Mouse (Mus musculus) liver, embryonic 16.5 days (tissue): ENCODE results near the gene Fgd6. TPM values are rescaled to one million over a fixed set of nuclear protein-coding genes. Genes with fewer than 3 reads are reported as not detected.
A peak's percentile ranks its signal among the peaks of the same experiment; 100 is the strongest.

Source experiments
- ATAC-seq: fragments of 200-750 bp; cut with Nextera tagmentation; 2 replicates; pipeline ENCODE4 v1.8.0; 2017; ENCODE audit warnings: low read depth, mild to moderate bottlenecking, moderate number of reproducible peaks, moderate library complexity
- H3K27ac ChIP-seq: fragments of 300-500 bp; sonication (generic); 2 replicates; pipeline ENCODE4 v1.5.1; 2014; ENCODE audit warnings: mild to moderate bottlenecking, low read length
- H3K27me3 ChIP-seq: fragments of 300-500 bp; sonication (generic); 2 replicates; pipeline ENCODE4 v1.6.1; 2014; ENCODE audit warnings: low read depth, low read length, mixed read lengths; ENCODE audit not compliant: control insufficient read depth, insufficient read depth
- H3K36me3 ChIP-seq: fragments of 300-500 bp; sonication (generic); 2 replicates; pipeline ENCODE4 v1.6.1; 2014; ENCODE audit warnings: mild to moderate bottlenecking; ENCODE audit not compliant: control insufficient read depth, insufficient read depth
- H3K4me1 ChIP-seq: fragments of 300-500 bp; sonication (generic); 2 replicates; pipeline ENCODE4 v1.6.1; 2014; ENCODE audit warnings: low read depth, low read length, mixed read lengths; ENCODE audit not compliant: control insufficient read depth
- H3K4me2 ChIP-seq: fragments of 300-500 bp; sonication (generic); 2 replicates; pipeline ENCODE4 v1.6.1; 2014; ENCODE audit warnings: low read depth, low read length, mixed read lengths
- H3K4me3 ChIP-seq: fragments of 300-500 bp; sonication (generic); 2 replicates; pipeline ENCODE4 v1.5.1; 2014; ENCODE audit warnings: low read depth, mild to moderate bottlenecking, low read length
- H3K9ac ChIP-seq: fragments of 300-500 bp; sonication (generic); 2 replicates; pipeline ENCODE4 v1.6.1; 2014; ENCODE audit warnings: low read depth, low read length
- H3K9me3 ChIP-seq: fragments of 300-500 bp; sonication (generic); replicated peaks from 2 replicates; pipeline ENCODE4 v1.6.1; 2016; ENCODE audit warnings: low read length; ENCODE audit not compliant: control insufficient read depth
- WGBS: fragments of 180-500 bp; shearing (Covaris S2); extraction: QIAGEN DNeasy Blood & Tissue Kit; methylation state at CpG from one replicate; pipeline ENCODE4 v1.1.7; 2014; ENCODE audit not compliant: insufficient replicate concordance; 5-methylcytosine and 5-hydroxymethylcytosine counted together
- polyA plus RNA-seq: library from polyadenylated mRNA; unstranded; fragments of >200 nt; fragmentation: Nextera tagmentation; extraction: Ambion mirVana; gene quantifications from 2 replicates; pipeline ENCODE4 v1.2.1, GENCODE M21; 2015

Fgd6 gene
- polyA plus RNA-seq, 1 experiment from 2014 or later, result 3.7 TPM

DNA sequence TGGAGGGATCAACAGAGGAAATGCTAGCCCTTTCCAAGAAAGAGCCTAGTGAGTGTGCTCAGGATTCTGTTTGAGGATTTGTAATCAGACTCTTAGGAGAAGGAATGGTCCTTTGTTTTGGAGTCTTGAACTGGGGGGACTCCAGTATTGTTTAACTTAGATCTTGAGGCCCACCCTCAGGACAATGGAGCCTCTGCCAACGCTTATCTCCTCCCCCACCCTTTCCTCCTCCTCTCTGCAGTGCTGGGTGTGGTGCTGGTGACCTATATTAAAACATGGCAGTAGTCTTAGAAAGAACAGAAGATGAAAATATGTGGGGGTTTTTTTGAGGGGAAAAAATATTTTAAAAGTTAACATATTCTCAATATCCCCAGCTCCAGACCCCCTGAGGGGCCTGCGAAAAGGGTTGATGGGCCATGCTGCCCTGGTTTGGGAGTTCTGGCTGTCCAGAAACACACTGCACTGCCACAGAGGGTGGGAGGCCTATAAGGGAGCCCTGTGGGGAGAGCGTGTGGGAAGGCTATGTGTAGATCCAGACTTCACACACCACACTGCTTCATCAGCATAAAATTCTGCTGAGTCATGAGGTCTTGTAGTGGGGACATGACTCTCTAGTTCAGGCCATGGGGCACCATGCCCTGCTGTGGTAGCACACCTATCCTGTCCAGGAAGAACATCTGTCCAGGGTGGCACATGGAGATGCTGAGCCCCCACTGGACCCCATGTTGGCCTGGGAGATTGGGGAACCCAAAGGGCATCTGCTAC lies 61.5 kb downstream of the Fgd6 start:
- H3K4me2 ChIP-seq, result 0 out of 2 replicates have a peak overlapping the region, but pooled peaks have one; percentile 9
- no peaks in the 10 kb centered on the region for H3K27me3 ChIP-seq
- no peaks in the 10 kb centered on the region for H3K9me3 ChIP-seq
- 35% methylated on average over 3 of the region's 3 CpGs for WGBS
- peaks cover under 1% of the 10 kb centered on the region; the same call in 1 of the 2 replicates for H3K36me3 ChIP-seq
- H3K4me1 ChIP-seq, result peaks cover 19% of the 10 kb centered on the region
- no peak overlapping the region for H3K4me3 ChIP-seq
- peak overlapping the region; percentile 20; the same call in 1 of the 2 replicates for H3K9ac ChIP-seq
- peak; percentile 77 for ATAC-seq
- peak overlapping the region; percentile 37; the same call in 1 of the 2 replicates for H3K27ac ChIP-seq

GRCm38 (mm10) chr10:94098100-94098499 lies 62.3 kb downstream of the Fgd6 start:
- peaks cover 19% of the 10 kb centered on the region for H3K4me1 ChIP-seq
- H3K27ac ChIP-seq, result no peak overlapping the region
- 52% methylated on average over 3 of the region's 3 CpGs for WGBS
- H3K9me3 ChIP-seq, result no peaks in the 10 kb centered on the region
- no peaks in the 10 kb centered on the region for H3K36me3 ChIP-seq
- no peak overlapping the region for H3K4me2 ChIP-seq
- no peak overlapping the region for H3K4me3 ChIP-seq
- no peak overlapping the region for H3K9ac ChIP-seq
- ATAC-seq, result peak; percentile 52
- no peaks in the 10 kb centered on the region for H3K27me3 ChIP-seq

- no peak for ATAC-seq
- H3K4me2 ChIP-seq, result no peak overlapping the region
- H3K9ac ChIP-seq, result no peak overlapping the region
- H3K4me3 ChIP-seq, result no peak overlapping the region
- no peaks in the 10 kb centered on the region for H3K9me3 ChIP-seq
- H3K36me3 ChIP-seq, result peaks cover 3% of the 10 kb centered on the region; the same call in 1 of the 2 replicates
- 66% methylated on average over 10 of the region's 10 CpGs for WGBS
- no peaks in the 10 kb centered on the region; the same call in 1 of the 2 replicates for H3K4me1 ChIP-seq
- no peaks in the 10 kb centered on the region for H3K27me3 ChIP-seq
- H3K27ac ChIP-seq, result no peak overlapping the region
Measured at GRCm38 (mm10) chr10:94105498-94105897, 69.7 kb downstream of the Fgd6 start.

GRCm38 (mm10) chr10:94107168-94107567 lies 71.4 kb downstream of the Fgd6 start:
- WGBS, result 14% methylated on average over 4 of the region's 4 CpGs
- peak; percentile 75 for ATAC-seq
- H3K4me1 ChIP-seq, result no peaks in the 10 kb centered on the region
- H3K9me3 ChIP-seq, result no peaks in the 10 kb centered on the region
- H3K27me3 ChIP-seq, result no peaks in the 10 kb centered on the region
- H3K9ac ChIP-seq, result no peak overlapping the region
- no peak overlapping the region for H3K4me3 ChIP-seq
- H3K36me3 ChIP-seq, result peaks cover 3% of the 10 kb centered on the region; the same call in 1 of the 2 replicates
- 0 out of 2 replicates have a peak overlapping the region, but pooled peaks have one; percentile 8 for H3K27ac ChIP-seq
- H3K4me2 ChIP-seq, result no peak overlapping the region

DNA sequence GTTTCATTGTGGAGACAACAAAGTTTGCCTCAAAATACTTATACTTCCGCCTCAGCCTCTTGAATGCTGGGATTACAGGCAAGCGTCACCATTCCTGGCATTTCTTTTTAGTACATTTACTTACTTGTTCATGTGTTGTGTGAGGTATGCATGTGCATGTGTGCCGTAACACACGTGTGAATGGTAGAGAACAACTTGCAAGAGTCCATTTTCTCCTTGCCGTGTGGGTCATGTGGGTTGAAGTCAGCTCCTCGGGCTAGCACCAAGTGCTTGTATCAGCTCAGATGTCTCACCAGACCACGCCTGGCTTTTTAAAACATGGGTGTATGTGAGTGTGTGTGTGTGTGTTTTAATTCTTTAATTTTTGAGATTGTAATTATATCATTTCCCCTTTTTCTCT lies 71.8 kb downstream of the Fgd6 start:
- Histone ChIP-seq H3K27me3 (no peaks in the 10 kb centered on the region), H3K4me1 (no peaks in the 10 kb centered on the region), H3K36me3 (peaks cover 3% of the 10 kb centered on the region; the same call in 1 of the 2 replicates), H3K9me3 (no peaks in the 10 kb centered on the region), H3K9ac (no peak overlapping the region), H3K27ac (0 out of 2 replicates have a peak overlapping the region, but pooled peaks have one; percentile 8), H3K4me3 (no peak overlapping the region), H3K4me2 (no peak overlapping the region)
- 72% methylated on average over 7 of the region's 7 CpGs for WGBS
- no peak for ATAC-seq

DNA sequence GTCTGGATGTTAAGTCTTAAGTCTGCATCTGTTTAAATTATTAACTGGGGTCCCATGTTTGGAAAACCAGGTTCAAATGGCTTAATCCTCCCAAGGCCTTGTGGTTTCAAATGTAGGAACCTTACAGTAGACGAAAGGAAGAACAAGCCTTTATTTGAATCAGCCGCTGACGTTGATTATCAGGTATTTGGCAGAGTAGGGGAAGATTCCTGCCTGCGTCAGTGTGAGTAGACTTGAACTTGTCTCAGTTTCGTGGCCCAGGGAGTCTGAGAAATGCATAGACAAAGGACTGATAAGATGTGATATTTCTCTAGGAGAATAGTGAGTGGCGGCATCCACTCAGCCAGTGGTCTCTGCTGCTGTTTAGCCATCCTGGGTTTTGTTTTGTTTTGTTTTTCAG lies 73.0 kb downstream of the Fgd6 start:
- no peaks in the 10 kb centered on the region for H3K9me3 ChIP-seq
- ATAC-seq, result no peak
- H3K36me3 ChIP-seq, result peaks cover 3% of the 10 kb centered on the region; the same call in 1 of the 2 replicates
- H3K4me2 ChIP-seq, result no peak overlapping the region
- H3K4me3 ChIP-seq, result no peak overlapping the region
- no peaks in the 10 kb centered on the region for H3K27me3 ChIP-seq
- no peak overlapping the region for H3K27ac ChIP-seq
- H3K4me1 ChIP-seq, result no peaks in the 10 kb centered on the region
- H3K9ac ChIP-seq, result no peak overlapping the region
- WGBS, result 68% methylated on average over 6 of the region's 6 CpGs

DNA sequence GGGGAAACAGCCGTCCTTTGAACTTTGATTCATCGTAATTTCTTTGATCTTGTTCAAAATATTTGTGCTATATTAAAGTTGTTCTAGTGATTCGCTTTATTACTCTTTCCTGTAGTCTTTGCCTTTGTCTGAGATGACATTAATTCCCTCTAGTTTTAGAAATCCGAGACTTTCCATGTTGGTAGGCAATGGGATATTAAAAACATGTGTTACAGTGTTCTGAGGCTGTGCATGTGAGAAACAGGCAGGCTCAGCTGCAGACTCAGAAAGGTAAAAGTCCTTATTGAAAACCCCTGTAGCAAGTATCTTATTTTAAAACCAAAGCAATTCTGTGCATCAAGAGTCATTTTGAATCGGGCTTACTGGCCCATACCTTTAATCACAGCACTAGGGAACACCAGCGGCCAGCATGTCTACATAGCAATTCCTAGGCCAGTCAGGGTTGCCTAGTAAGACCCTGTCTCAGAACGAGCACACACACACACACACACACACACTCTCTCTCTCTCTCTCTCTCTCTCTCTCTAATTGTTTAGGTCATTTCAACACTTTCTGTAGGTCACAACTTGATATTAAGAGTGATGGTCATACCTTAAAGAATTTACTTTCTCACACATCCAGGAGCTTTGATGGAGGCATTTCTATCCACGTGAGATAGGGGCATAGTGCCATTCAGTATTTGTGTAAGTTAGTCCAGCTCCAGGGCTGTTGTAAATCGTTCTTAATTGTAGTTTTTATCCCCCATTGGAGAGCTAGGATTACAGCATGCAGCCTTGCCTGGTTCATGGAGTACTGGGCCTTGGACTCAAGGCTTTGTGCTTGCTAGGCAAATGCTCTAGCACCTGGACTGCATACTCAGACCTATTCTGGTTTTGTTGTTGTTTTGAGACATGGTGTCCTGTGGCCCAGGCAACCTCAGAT lies 75.3 kb downstream of the Fgd6 start:
- no peaks in the 10 kb centered on the region for H3K9me3 ChIP-seq
- H3K36me3 ChIP-seq, result peaks cover under 1% of the 10 kb centered on the region; the same call in 1 of the 2 replicates
- H3K9ac ChIP-seq, result no peak overlapping the region
- WGBS, result 76% methylated on average over 9 of the region's 9 CpGs
- H3K4me1 ChIP-seq, result peaks cover 11% of the 10 kb centered on the region
- no peak for ATAC-seq
- no peak overlapping the region for H3K4me2 ChIP-seq
- no peak overlapping the region for H3K27ac ChIP-seq
- no peaks in the 10 kb centered on the region for H3K27me3 ChIP-seq
- no peak overlapping the region for H3K4me3 ChIP-seq

DNA sequence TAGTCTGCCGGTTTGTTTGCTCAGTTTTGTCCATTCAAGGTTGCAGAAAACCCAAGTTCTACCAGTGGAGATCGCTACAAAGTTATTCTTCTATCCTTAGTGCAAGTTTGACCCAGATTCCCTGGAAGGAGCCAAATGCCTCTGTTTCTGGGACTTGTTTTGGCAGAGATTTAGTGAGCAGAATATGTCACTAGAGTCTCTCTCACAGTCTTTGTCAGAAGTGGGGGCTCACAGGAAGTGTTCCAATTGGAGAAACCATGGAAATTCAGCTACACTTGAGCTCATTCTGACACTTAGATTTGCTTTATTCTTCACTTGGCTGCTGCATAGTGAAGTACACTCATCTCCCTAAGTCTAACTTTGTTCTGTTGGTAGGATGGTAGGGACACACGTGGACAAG lies 76.4 kb downstream of the Fgd6 start:
- Histone ChIP-seq H3K27me3 (no peaks in the 10 kb centered on the region), H3K9me3 (no peaks in the 10 kb centered on the region), H3K4me3 (no peak overlapping the region), H3K36me3 (no peaks in the 10 kb centered on the region), H3K27ac (no peak overlapping the region), H3K4me1 (peaks cover 12% of the 10 kb centered on the region), H3K4me2 (no peak overlapping the region), H3K9ac (no peak overlapping the region)
- no peak for ATAC-seq
- WGBS, result 75% methylated on average over 3 of the region's 3 CpGs
